Mouse (Mus musculus) embryonic facial prominence, embryonic 10.5 days (tissue): ENCODE measurements at regions not wholly inside any gene's neighbourhood (a gene's known extent, or its start where the extent isn't known, plus 50 kb on each side); places are given as distances from the start of the nearest gene placed in this dataset.

Experiments
- DNase-seq: peaks from one replicate; pipeline ENCODE4 v3.0.0-alpha.2; 2017; ENCODE audit warnings: low spot score
- H3K27ac ChIP-seq: fragments of 300-500 bp; sonication (generic); replicated peaks from 2 replicates; pipeline ENCODE4 v1.5.1; 2016; ENCODE audit warnings: mild to moderate bottlenecking
- H3K27me3 ChIP-seq: fragments of 300-500 bp; sonication (generic); replicated peaks from 2 replicates; pipeline ENCODE4 v1.6.1; 2016; ENCODE audit warnings: low read depth, mild to moderate bottlenecking; ENCODE audit not compliant: poor library complexity, severe bottlenecking
- H3K36me3 ChIP-seq: fragments of 300-500 bp; sonication (generic); replicated peaks from 2 replicates; pipeline ENCODE4 v1.6.1; 2016; ENCODE audit warnings: mild to moderate bottlenecking, moderate library complexity
- H3K4me1 ChIP-seq: fragments of 300-500 bp; sonication (generic); 2 replicates; pipeline ENCODE4 v1.6.1; 2016
- H3K4me3 ChIP-seq: fragments of 300-500 bp; sonication (generic); 2 replicates; pipeline ENCODE4 v1.5.1; 2016; ENCODE audit warnings: mild to moderate bottlenecking, moderate library complexity
- H3K9me3 ChIP-seq: fragments of 300-500 bp; sonication (generic); 2 replicates; pipeline ENCODE4 v1.6.1; 2016; ENCODE audit warnings: mild to moderate bottlenecking
- WGBS: fragments of 180-500 bp; shearing (Covaris S2); methylation state at CpG from one replicate; pipeline ENCODE4 v1.1.7; 2016; 5-methylcytosine and 5-hydroxymethylcytosine counted together

- Histone ChIP-seq H3K27ac (no peak overlapping the region), H3K27me3 (no peaks in the 10 kb centered on the region), H3K9me3 (0 out of 2 replicates have a peak, but pooled peaks cover 3% of the 10 kb centered on the region), H3K4me1 (no peaks in the 10 kb centered on the region), H3K4me3 (no peak overlapping the region), H3K36me3 (no peaks in the 10 kb centered on the region)
- no peak for DNase-seq
- 84% methylated on average over 7 of the region's 7 CpGs for WGBS
These were observed 54.8 kb downstream of the Gm19935 start for GRCm38 (mm10) chr8:90762390-90762789.

- Histone ChIP-seq H3K4me1 (no peaks in the 10 kb centered on the region), H3K27me3 (no peaks in the 10 kb centered on the region), H3K27ac (no peak overlapping the region), H3K4me3 (no peak overlapping the region), H3K9me3 (0 out of 2 replicates have a peak, but pooled peaks cover 3% of the 10 kb centered on the region), H3K36me3 (no peaks in the 10 kb centered on the region)
- 90% methylated on average over 5 of the region's 5 CpGs for WGBS
- DNase-seq, result no peak
These were observed 55.2 kb downstream of the Gm19935 start for GRCm38 (mm10) chr8:90761947-90762346.

DNA sequence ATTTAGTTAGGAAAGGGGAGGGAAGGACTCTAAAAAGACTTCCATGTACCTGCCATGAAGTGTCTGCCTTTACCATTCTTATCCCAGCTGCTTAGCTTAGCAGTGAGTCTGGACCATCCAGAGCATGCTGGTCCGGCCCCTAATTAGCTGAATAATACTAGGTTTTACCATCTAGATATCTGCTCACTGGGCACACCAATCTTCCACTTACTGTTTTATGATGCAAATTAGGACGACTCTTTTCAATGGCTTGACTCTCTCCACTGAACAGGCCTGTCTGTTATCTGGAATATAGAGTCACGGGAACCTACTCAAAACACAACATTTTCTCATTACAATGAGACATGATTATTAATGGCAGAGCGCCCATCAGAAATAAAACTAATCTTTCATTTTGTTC, 55.7 kb downstream of the Gm19935 start:
- no peak overlapping the region for H3K4me3 ChIP-seq
- no peaks in the 10 kb centered on the region for H3K36me3 ChIP-seq
- no peaks in the 10 kb centered on the region for H3K27me3 ChIP-seq
- H3K4me1 ChIP-seq, result no peaks in the 10 kb centered on the region
- WGBS, result 86% methylated on average over 4 of the region's 4 CpGs
- no peak overlapping the region for H3K27ac ChIP-seq
- DNase-seq, result no peak
- 0 out of 2 replicates have a peak, but pooled peaks cover 3% of the 10 kb centered on the region for H3K9me3 ChIP-seq

DNA sequence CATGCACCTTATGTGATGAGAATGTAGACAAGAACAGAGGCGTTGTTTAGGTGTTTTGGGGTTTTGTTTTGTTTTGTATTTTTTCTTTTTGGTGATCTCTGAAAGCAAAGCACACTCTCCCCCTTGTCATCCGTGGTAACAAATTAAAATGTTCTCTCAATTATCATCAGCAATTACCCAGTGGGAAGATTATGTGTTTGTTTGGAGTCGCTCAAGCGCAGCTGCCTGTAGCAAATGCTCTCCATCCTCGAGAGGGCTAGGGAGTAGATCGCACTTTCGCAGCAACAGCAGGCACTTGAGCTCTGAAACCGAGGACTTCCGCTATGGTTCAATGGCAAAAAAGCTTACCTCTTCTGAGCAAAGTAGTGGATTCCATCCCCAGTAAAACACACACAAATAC, 57.7 kb downstream of the Gm19935 start:
- no peak overlapping the region for H3K4me3 ChIP-seq
- H3K4me1 ChIP-seq, result no peaks in the 10 kb centered on the region
- H3K9me3 ChIP-seq, result 0 out of 2 replicates have a peak, but pooled peaks cover 3% of the 10 kb centered on the region
- no peak overlapping the region for H3K27ac ChIP-seq
- H3K27me3 ChIP-seq, result no peaks in the 10 kb centered on the region
- H3K36me3 ChIP-seq, result no peaks in the 10 kb centered on the region
- 79% methylated on average over 9 of the region's 9 CpGs for WGBS
- DNase-seq, result no peak

DNA sequence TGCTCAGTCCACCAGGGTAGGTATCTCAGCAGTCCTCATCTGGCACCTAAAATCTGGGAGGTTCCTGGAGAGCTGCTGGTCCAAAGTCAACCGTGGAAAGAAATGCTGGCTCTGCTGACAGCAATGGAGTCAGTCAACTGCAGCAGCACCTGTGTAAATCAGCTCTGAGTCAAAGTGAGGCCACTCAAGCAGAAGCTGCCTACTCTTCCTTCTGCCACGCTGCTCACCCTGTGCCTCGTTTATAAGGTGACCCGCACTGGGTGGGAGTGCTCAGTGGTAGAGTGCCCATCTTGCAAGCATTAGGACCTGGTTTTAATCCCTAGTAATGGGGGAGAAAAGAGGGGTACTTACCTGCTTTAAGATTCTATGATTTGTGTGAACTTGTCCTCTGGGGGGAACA, 62.2 kb downstream of the Gm19935 start:
- Histone ChIP-seq H3K27me3 (no peaks in the 10 kb centered on the region), H3K4me1 (no peaks in the 10 kb centered on the region), H3K27ac (no peak overlapping the region), H3K36me3 (no peaks in the 10 kb centered on the region), H3K4me3 (no peak overlapping the region), H3K9me3 (no peaks in the 10 kb centered on the region)
- 88% methylated on average over 4 of the region's 4 CpGs for WGBS
- DNase-seq, result no peak

DNA sequence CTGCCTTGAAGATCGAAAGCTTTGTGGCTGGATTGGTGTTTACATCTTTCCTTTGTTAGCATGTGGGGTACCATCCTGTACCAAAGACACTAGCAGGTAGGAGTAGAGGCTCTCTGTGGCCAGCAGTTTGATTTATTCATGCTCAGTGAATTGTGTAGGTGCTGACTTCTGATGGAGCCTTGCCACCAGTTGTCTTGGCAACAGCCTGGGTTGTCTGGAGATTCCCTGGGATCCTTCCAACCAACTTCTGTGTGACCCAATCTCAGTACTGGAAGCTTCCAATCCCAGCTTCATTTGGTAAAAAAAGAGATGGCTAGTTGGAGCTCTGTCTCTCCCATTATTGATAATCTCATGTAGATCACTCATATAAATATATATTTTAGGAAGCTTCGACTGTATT, 73.6 kb downstream of the Gm19935 start:
- Histone ChIP-seq H3K9me3 (no peaks in the 10 kb centered on the region), H3K27me3 (no peaks in the 10 kb centered on the region), H3K27ac (no peak overlapping the region), H3K36me3 (no peaks in the 10 kb centered on the region), H3K4me1 (peaks cover 18% of the 10 kb centered on the region), H3K4me3 (no peak overlapping the region)
- WGBS, result 89% methylated on average over 2 of the region's 2 CpGs
- DNase-seq, result no peak

GRCm38 (mm10) chr8:90740963-90741733, 76.0 kb downstream of the Gm19935 start:
- Histone ChIP-seq H3K36me3 (no peaks in the 10 kb centered on the region), H3K27me3 (no peaks in the 10 kb centered on the region), H3K9me3 (no peaks in the 10 kb centered on the region), H3K4me1 (peaks cover 18% of the 10 kb centered on the region), H3K27ac (peak overlapping the region; percentile 74), H3K4me3 (no peak overlapping the region)
- DNase-seq, result no peak
- WGBS, result 35% methylated on average over 9 of the region's 9 CpGs

DNA sequence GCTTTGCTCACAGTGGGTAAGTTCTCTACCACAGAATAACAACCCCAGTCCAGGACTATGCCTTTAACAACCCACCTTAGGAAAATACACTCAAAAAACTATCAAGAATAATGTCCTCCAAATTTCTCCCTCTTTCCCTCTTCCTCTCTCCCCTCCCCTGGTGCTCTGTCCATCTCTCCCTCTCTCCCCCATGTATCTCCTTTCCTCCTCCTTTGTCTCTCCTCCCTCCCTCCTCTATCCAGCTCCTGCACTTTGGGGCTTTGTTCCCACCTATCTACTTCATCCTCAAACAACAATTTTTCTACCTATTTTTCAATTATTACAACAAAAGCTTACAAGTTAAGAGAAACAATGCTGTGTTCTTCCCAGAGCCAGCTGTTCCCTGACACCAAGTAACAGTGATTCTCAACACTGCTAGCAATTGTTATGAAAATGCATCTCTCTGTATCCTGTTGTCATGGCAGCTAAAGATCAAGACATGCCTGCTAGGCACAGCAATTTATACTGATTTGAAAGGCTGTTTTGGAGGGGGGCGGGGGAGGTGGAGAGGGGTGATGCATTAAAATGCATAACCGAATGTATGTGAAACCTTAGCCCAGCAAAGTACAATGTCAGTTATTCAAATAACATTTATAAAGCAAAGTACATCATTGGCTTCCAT, 76.8 kb downstream of the Gm19935 start:
- Histone ChIP-seq H3K36me3 (no peaks in the 10 kb centered on the region), H3K27ac (peak overlapping the region; percentile 74), H3K9me3 (no peaks in the 10 kb centered on the region), H3K4me1 (peaks cover 18% of the 10 kb centered on the region), H3K27me3 (no peaks in the 10 kb centered on the region), H3K4me3 (no peak overlapping the region)
- 52% methylated on average over 2 of the region's 2 CpGs for WGBS
- DNase-seq, result peak; percentile 37

- H3K27me3 ChIP-seq, result no peaks in the 10 kb centered on the region
- 52% methylated on average over 1 of the region's 1 CpGs for WGBS
- no peak for DNase-seq
- H3K9me3 ChIP-seq, result no peaks in the 10 kb centered on the region
- no peak overlapping the region for H3K27ac ChIP-seq
- H3K36me3 ChIP-seq, result no peaks in the 10 kb centered on the region
- H3K4me1 ChIP-seq, result no peaks in the 10 kb centered on the region
- no peak overlapping the region for H3K4me3 ChIP-seq
These were observed 89.2 kb downstream of the Gm19935 start for GRCm38 (mm10) chr8:90728011-90728410.

DNA sequence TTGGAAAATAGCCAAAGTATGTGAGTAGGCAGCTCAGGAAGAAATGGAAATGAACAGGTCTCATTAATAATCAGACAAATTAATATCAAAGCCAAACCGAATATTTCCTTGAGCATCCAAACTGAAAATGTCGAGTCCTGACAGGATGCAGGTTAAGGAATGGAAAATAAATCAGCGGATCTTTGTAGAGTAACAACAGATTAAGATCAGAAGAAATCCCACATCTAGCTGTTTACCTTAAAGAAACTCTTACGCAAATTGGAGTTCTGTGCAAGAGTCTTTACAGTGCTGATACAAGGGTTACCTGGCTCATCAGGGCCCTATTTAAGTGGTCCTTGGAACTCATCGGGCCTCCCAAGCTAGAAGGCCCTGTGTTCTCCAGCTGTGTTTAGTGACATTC, 92.0 kb downstream of the Gm19935 start:
- Histone ChIP-seq H3K36me3 (no peaks in the 10 kb centered on the region), H3K9me3 (no peaks in the 10 kb centered on the region), H3K27ac (no peak overlapping the region), H3K4me1 (no peaks in the 10 kb centered on the region), H3K27me3 (no peaks in the 10 kb centered on the region), H3K4me3 (no peak overlapping the region)
- 92% methylated on average over 5 of the region's 5 CpGs for whole genome bisulfite sequencing
- no peak for DNase-seq

DNA sequence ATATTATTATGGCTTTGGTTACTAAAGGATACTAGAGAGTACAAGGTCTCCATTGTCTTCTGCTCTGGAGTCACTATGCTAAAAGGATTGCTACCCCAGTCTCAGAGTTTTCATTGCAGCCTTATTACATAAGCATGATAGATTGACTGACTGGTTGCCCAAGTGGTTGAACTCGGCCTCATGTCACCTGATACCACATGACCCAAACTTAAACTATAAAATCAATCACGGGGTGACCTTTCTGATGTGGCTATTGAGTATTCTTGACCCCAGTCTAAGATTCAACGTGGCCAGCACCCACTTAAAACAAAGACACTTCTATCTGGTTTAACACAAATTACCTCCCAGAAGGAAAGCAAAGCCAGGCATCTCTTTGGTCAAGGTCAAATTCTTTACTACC, 100.8 kb downstream of the Gm19935 start:
- Histone ChIP-seq H3K9me3 (no peaks in the 10 kb centered on the region), H3K4me3 (no peak overlapping the region), H3K27ac (no peak overlapping the region), H3K4me1 (0 out of 2 replicates have a peak, but pooled peaks cover 8% of the 10 kb centered on the region), H3K27me3 (no peaks in the 10 kb centered on the region), H3K36me3 (no peaks in the 10 kb centered on the region)
- WGBS, result 38% methylated on average over 3 of the region's 3 CpGs
- no peak for DNase-seq

GRCm38 (mm10) chr8:90708524-90708923, 108.7 kb downstream of the Gm19935 start:
- Histone ChIP-seq H3K4me3 (no peak overlapping the region), H3K27ac (no peak overlapping the region), H3K36me3 (no peaks in the 10 kb centered on the region), H3K4me1 (no peaks in the 10 kb centered on the region), H3K27me3 (0 out of 2 replicates have a peak, but pooled peaks cover 4% of the 10 kb centered on the region), H3K9me3 (no peaks in the 10 kb centered on the region)
- WGBS, result 23% methylated on average over 5 of the region's 5 CpGs
- peak; percentile 66 for DNase-seq

DNA sequence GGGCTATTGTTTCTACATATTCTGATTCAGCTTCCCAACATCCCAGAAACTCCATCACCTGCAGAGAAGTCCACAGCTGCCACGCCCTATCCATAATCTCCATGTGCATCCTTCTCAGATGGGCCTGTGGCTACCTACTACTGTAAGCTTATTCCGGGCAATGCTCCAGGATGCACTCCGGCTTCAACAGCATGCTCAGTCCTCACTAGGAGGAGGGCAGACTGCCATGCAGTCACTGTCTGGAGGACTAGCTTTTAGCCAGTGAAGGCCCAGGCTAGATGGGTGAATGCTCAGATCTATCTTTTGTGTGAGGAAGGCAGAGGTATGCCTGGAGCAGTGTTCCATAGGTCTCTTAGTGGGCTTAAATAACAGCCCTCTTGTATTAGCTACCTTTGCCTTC, 124.7 kb downstream of the Gm19935 start:
- Histone ChIP-seq H3K9me3 (no peaks in the 10 kb centered on the region), H3K36me3 (no peaks in the 10 kb centered on the region), H3K4me1 (no peaks in the 10 kb centered on the region), H3K27me3 (no peaks in the 10 kb centered on the region), H3K27ac (no peak overlapping the region), H3K4me3 (no peak overlapping the region)
- 93% methylated on average over 3 of the region's 3 CpGs for WGBS
- no peak for DNase-seq
